Mouse (Mus musculus): ENCODE data around the gene Zfp784. TPM values are rescaled to one million over a fixed set of nuclear protein-coding genes. Genes with fewer than 3 reads are reported as not detected.

Zfp784 gene
- total and polyA plus RNA-seq, 3 experiments = 0.96 to 2.9 TPM; not detected in 1

- H3K36me3 ChIP-seq (ENCODE audit: control insufficient read depth in 1 of 2, insufficient read depth in 2 of 2, low read length in 2 of 2) = peaks cover 22 to 28% of the 10 kb centered on the region in 2 experiments
- H3K79me2 ChIP-seq (ENCODE audit: control insufficient read depth, insufficient read depth, low read length, poor library complexity) = peaks cover 41% of the 10 kb centered on the region
- no peaks in the 10 kb centered on the region for H3K9me3 ChIP-seq (replicated peaks; ENCODE audit: insufficient read depth, low read length)
- no peak overlapping the region for H3K9ac ChIP-seq (ENCODE audit: control insufficient read depth, low read depth, low read length, poor library complexity, severe bottlenecking)
- peaks cover 4 to 24% of the 10 kb centered on the region in 2 experiments; a peak in 3 of 4 replicates for H3K4me1 ChIP-seq (ENCODE audit: control insufficient read depth in 1 of 2, insufficient read depth in 2 of 2, low read length in 2 of 2)
- no peaks in the 10 kb centered on the region for H3K27me3 ChIP-seq (ENCODE audit: control insufficient read depth in 1 of 2, insufficient read depth in 2 of 2, low read length in 2 of 2)
- H3K27ac ChIP-seq (ENCODE audit: control insufficient read depth, low read depth, low read length) = no peak overlapping the region
- TF ChIP-seq TAL1 (IDR thresholded peaks at IDR 0.05; ENCODE audit: low read length) = no peak
- no peak for TF ChIP-seq MEF2A (IDR thresholded peaks at IDR 0.05; ENCODE audit: extremely low read depth, insufficient replicate concordance, low read depth, low read length, poor library complexity, severe bottlenecking)
- TF ChIP-seq BHLHE40 (IDR thresholded peaks at IDR 0.05; ENCODE audit: borderline replicate concordance, low read depth, low read length) = no peak
- no peak for TF ChIP-seq HCFC1 (IDR thresholded peaks at IDR 0.05; ENCODE audit: low read depth, low read length)
- TF ChIP-seq MYC (IDR thresholded peaks at IDR 0.05; ENCODE audit: low read depth, low read length) = no peak
- no peak for TF ChIP-seq ETS1 (IDR thresholded peaks at IDR 0.05; ENCODE audit: low read depth, low read length)
- no peak for TF ChIP-seq MAFK (IDR thresholded peaks at IDR 0.05; ENCODE audit: borderline replicate concordance, low read depth, low read length)
- no peak for TF ChIP-seq KAT2A (conservative IDR thresholded peaks at IDR 0.05; ENCODE audit: low read depth, low read length)
- TF ChIP-seq MYB (IDR thresholded peaks at IDR 0.05; ENCODE audit: low read depth, low read length) = no peak
- TF ChIP-seq ZMIZ1 (IDR thresholded peaks at IDR 0.05; ENCODE audit: low read depth, low read length) = no peak
- no peak for TF ChIP-seq RAD21 (IDR thresholded peaks at IDR 0.05; ENCODE audit: low read depth, low read length)
- no peak for TF ChIP-seq MAZ (IDR thresholded peaks at IDR 0.05; ENCODE audit: low read depth, low read length)
- no peak for TF ChIP-seq RCOR1 (IDR thresholded peaks at IDR 0.05; ENCODE audit: low read depth, low read length)
- H3K4me3 ChIP-seq (ENCODE audit: control insufficient read depth in 1 of 2, insufficient read depth in 1 of 2, low read depth in 2 of 2, low read length in 2 of 2) = no peak overlapping the region
- DNase-seq (ENCODE audit: low read depth, low spot score) = no peak
These were observed 49.6 kb upstream of the Zfp784 start for GRCm38 (mm10) chr7:5087886-5088285.

- H3K4me3 ChIP-seq (ENCODE audit: control insufficient read depth in 1 of 2, insufficient read depth in 1 of 2, low read depth in 2 of 2, low read length in 2 of 2) = no peak overlapping the region
- DNase-seq (ENCODE audit: low read depth, low spot score) = no peak
- no peak overlapping the region for H3K27ac ChIP-seq (ENCODE audit: control insufficient read depth, low read depth, low read length)
- H3K9me3 ChIP-seq (replicated peaks; ENCODE audit: insufficient read depth, low read length) = no peaks in the 10 kb centered on the region
- H3K27me3 ChIP-seq (ENCODE audit: control insufficient read depth in 1 of 2, insufficient read depth in 2 of 2, low read length in 2 of 2) = no peaks in the 10 kb centered on the region
- peaks cover 8 to 31% of the 10 kb centered on the region in 2 experiments for H3K4me1 ChIP-seq (ENCODE audit: control insufficient read depth in 1 of 2, insufficient read depth in 2 of 2, low read length in 2 of 2)
- H3K79me2 ChIP-seq (ENCODE audit: control insufficient read depth, insufficient read depth, low read length, poor library complexity) = peaks cover 48% of the 10 kb centered on the region
- H3K36me3 ChIP-seq (ENCODE audit: control insufficient read depth in 1 of 2, insufficient read depth in 2 of 2, low read length in 2 of 2) = peaks cover 22 to 34% of the 10 kb centered on the region in 2 experiments
- TF ChIP-seq CTCF (IDR thresholded peaks at IDR 0.05 in 2 of 3, conservative IDR thresholded peaks at IDR 0.05 in 1 of 3; ENCODE audit: control insufficient read depth in 1 of 3, insufficient read depth in 1 of 3, low read depth in 2 of 3, low read length in 3 of 3, poor library complexity in 1 of 3, severe bottlenecking in 1 of 3) = no peak
- TF ChIP-seq ZKSCAN1 (IDR thresholded peaks at IDR 0.05; ENCODE audit: low read depth, low read length) = no peak
- no peak for TF ChIP-seq MYB (IDR thresholded peaks at IDR 0.05; ENCODE audit: low read depth, low read length)
- no peak for TF ChIP-seq CHD2 (IDR thresholded peaks at IDR 0.05; ENCODE audit: low read length)
- TF ChIP-seq MAX (IDR thresholded peaks at IDR 0.05; ENCODE audit: low read length) = no peak
- no peak for TF ChIP-seq KAT2A (conservative IDR thresholded peaks at IDR 0.05; ENCODE audit: low read depth, low read length)
- TF ChIP-seq ELF1 (IDR thresholded peaks at IDR 0.05; ENCODE audit: low read depth, low read length) = no peak
- TF ChIP-seq USF2 (IDR thresholded peaks at IDR 0.05; ENCODE audit: borderline replicate concordance in 1 of 2, insufficient read depth in 1 of 2, low read depth in 1 of 2, low read length in 2 of 2) = no peak
- TF ChIP-seq CHD1 (IDR thresholded peaks at IDR 0.05; ENCODE audit: low read depth, low read length) = no peak
- no peak for TF ChIP-seq SIN3A (IDR thresholded peaks at IDR 0.05; ENCODE audit: low read length)
- TF ChIP-seq RCOR1 (IDR thresholded peaks at IDR 0.05; ENCODE audit: low read depth, low read length) = no peak
- no peak for TF ChIP-seq E2F4 (IDR thresholded peaks at IDR 0.05; ENCODE audit: borderline replicate concordance, low read depth, low read length)
- TF ChIP-seq JUND (IDR thresholded peaks at IDR 0.05; ENCODE audit: low read depth, low read length) = no peak
- no peak for TF ChIP-seq HCFC1 (IDR thresholded peaks at IDR 0.05; ENCODE audit: low read depth, low read length)
- TF ChIP-seq MAZ (IDR thresholded peaks at IDR 0.05; ENCODE audit: low read depth, low read length) = no peak
- no peak for TF ChIP-seq SMC3 (IDR thresholded peaks at IDR 0.05; ENCODE audit: low read depth, low read length)
- TF ChIP-seq MAFK (IDR thresholded peaks at IDR 0.05; ENCODE audit: borderline replicate concordance, low read depth, low read length) = no peak
- no peak for TF ChIP-seq BHLHE40 (IDR thresholded peaks at IDR 0.05; ENCODE audit: borderline replicate concordance, low read depth, low read length)
- H3K9ac ChIP-seq (ENCODE audit: control insufficient read depth, low read depth, low read length, poor library complexity, severe bottlenecking) = no peak overlapping the region
These were observed 48.7 kb upstream of the Zfp784 start for GRCm38 (mm10) chr7:5086921-5087440.
